Mouse (Mus musculus) leukemia stem cell, adult 10-12 weeks (primary cell): ENCODE measurements around the gene Lgals3bp. TPM values are rescaled to one million over a fixed set of nuclear protein-coding genes. Genes with fewer than 3 reads are reported as not detected.

Experiments
- polyA plus RNA-seq: library from polyadenylated mRNA; stranded (reverse); fragments of >175 nt; gene quantifications from 2 replicates; pipeline ENCODE4 v1.2.3, GENCODE M21; 2012; ENCODE audit warnings: low replicate concordance

Lgals3bp gene
- 49.3 and 61.6 TPM in 2 replicates for polyA plus RNA-seq

GRCm38 (mm10) chr11:118401760-118402280 lies at the start of gene Lgals3bp:
Gene Lgals3bp, minus strand, starts transcription at chr11:118402092.

GRCm38 (mm10) chr11:118427986-118428385 lies 26.1 kb upstream of the Lgals3bp start, which contains the start of gene C1qtnf1:
Gene C1qtnf1, plus strand, starts transcription at chr11:118428203.

GRCm38 (mm10) chr11:118418834-118419504 lies 17.1 kb upstream of the Lgals3bp start, which contains the start of gene Cant1:
Gene Cant1, minus strand, starts transcription at chr11:118419086.

GRCm38 (mm10) chr11:118355640-118356039 lies 46.3 kb downstream of the Lgals3bp start, which contains the start of gene Timp2:
Gene Timp2, minus strand, starts transcription at chr11:118355740.

Other genes starting within 250 kb of the Lgals3bp start
- 11.4 and 13.0 TPM in 2 replicates for gene Cyth1, start 153.5 kb downstream of the Lgals3bp start, polyA plus RNA-seq
- gene Usp36, start 111.8 kb downstream of the Lgals3bp start, polyA plus RNA-seq, result 47.2 and 50.6 TPM in 2 replicates
- gene Cep295nl, start 59.6 kb downstream of the Lgals3bp start, polyA plus RNA-seq, result 0.10 TPM in 1 of 2 replicates, not detected in the other
- gene Timp2, start 46.4 kb downstream of the Lgals3bp start, polyA plus RNA-seq, result 7.9 and 16.4 TPM in 2 replicates
- 77.2 and 84.7 TPM in 2 replicates for gene Cant1, start 17.0 kb upstream of the Lgals3bp start, polyA plus RNA-seq
- 0.30 and 0.50 TPM in 2 replicates for gene C1qtnf1, start 26.1 kb upstream of the Lgals3bp start, polyA plus RNA-seq
- gene Engase, start 74.7 kb upstream of the Lgals3bp start, polyA plus RNA-seq, result 29.3 and 49.7 TPM in 2 replicates